In the genomic region with DNA sequence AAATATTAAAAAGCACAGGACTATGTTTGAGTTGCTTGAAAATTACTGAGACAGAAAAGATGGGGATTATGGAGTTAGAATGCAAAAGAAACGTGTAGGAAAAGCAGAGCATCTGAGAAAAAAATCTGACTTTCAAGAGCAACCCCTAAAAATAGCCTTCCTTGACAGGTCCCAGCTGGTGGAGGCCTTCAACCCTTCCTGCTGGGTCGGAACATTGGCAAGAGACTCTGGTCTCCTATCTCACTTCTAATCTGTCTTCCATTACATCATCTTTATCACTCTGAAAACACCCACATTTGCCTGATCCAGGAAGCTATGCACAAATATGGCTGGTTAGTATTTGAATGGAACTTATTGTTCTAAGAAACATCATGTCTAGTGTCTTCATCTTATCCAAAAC, we compare ENCODE assay signal across 12 mouse cellular contexts.
DNase-seq lines count a peak whose midpoint lies in the region; ATAC-seq and TF ChIP-seq lines count a peak whose summit lies in the region.
"Had no signal": no experiment of that assay in that cellular context is flagged by ENCODE, and none has a peak within 500 bp of the region (broad histone marks: within the 10 kb centered on the region; RNA-seq: fewer than 3 reads in every experiment).

No protein-coding gene starts in this region.

- 0 out of 2 replicates have a peak, but pooled peaks have one; percentile 43 for ATAC-seq in stomach, embryonic 15.5 days (ENCODE audit: insufficient read depth, low FRiP score, low read depth)
- ATAC-seq in stomach, postnatal 0 days (ENCODE audit: low FRiP score, low TSS enrichment), result no peak
- 0 out of 2 replicates have a peak, but pooled peaks have one; percentile 40 for ATAC-seq in stomach, embryonic 16.5 days (ENCODE audit: insufficient read depth, low FRiP score)
- no peak for ATAC-seq in megakaryocyte progenitor cell, adult 5-6 weeks (replicated peaks; ENCODE audit: poor library complexity)
- ATAC-seq: CD4-positive, CD25-positive, alpha-beta regulatory T cell, adult 4 months; Patski had no signal

- no peak overlapping the region for H3K27ac ChIP-seq in stomach, embryonic 15.5 days
- no peak overlapping the region for H3K27ac ChIP-seq in stomach, postnatal 0 days (replicated peaks)
- H3K27ac ChIP-seq in stomach, embryonic 16.5 days (ENCODE audit: low read length), result no peak overlapping the region
- H3K27ac ChIP-seq: lung, embryonic 15.5 days had no signal

- H3K4me1 ChIP-seq in stomach, embryonic 15.5 days, result no peaks in the 10 kb centered on the region
- no peaks in the 10 kb centered on the region for H3K4me1 ChIP-seq in stomach, postnatal 0 days (replicated peaks; ENCODE audit: control insufficient read depth, insufficient read depth)
- H3K4me1 ChIP-seq in stomach, embryonic 16.5 days (ENCODE audit: control insufficient read depth, insufficient read depth, low read length), result no peaks in the 10 kb centered on the region
- H3K4me1 ChIP-seq: lung, embryonic 15.5 days had no signal

- no peak overlapping the region for H3K4me3 ChIP-seq in stomach, embryonic 15.5 days (replicated peaks)
- H3K4me3 ChIP-seq in stomach, postnatal 0 days (ENCODE audit: low read depth, low read length), result no peak overlapping the region
- H3K4me3 ChIP-seq in stomach, embryonic 16.5 days (replicated peaks; ENCODE audit: low read length), result no peak overlapping the region
- H3K4me3 ChIP-seq: lung, embryonic 15.5 days had no signal

- peak; percentile 13 to 44 for DNase-seq in cerebellum, postnatal 25 days
- DNase-seq in cerebellum, adult 11 months, result no peak
- no peak for DNase-seq in stomach, postnatal 0 days (ENCODE audit: low spot score)
- DNase-seq in kidney, postnatal 10 days, result peak; percentile 73
- DNase-seq in Muller cell, postnatal 12 days (ENCODE audit: inconsistent ontology term), result no peak
- DNase-seq: left cerebral cortex, postnatal 4 days had no signal

- 19% methylated on average over 2 of the region's 2 CpGs for WGBS in stomach, embryonic 15.5 days
- WGBS in stomach, postnatal 0 days, result 18% methylated on average over 2 of the region's 2 CpGs
- WGBS in stomach, embryonic 16.5 days, result 29% methylated on average over 2 of the region's 2 CpGs

- TF ChIP-seq EP300 in stomach, postnatal 0 days (optimal IDR thresholded peaks at IDR 0.05), result no peak

- H3K36me3 ChIP-seq in stomach, embryonic 15.5 days, result no peaks in the 10 kb centered on the region
- H3K36me3 ChIP-seq in stomach, postnatal 0 days (ENCODE audit: control insufficient read depth, insufficient read depth, low read length), result no peaks in the 10 kb centered on the region
- no peaks in the 10 kb centered on the region for H3K36me3 ChIP-seq in stomach, embryonic 16.5 days (ENCODE audit: control insufficient read depth, insufficient read depth, low read length)
- H3K36me3 ChIP-seq: lung, embryonic 15.5 days had no signal

- TF ChIP-seq CTCF in stomach, postnatal 0 days (IDR thresholded peaks at IDR 0.05; ENCODE audit: low read depth), result no peak

- H3K9ac ChIP-seq in stomach, embryonic 15.5 days, result no peak overlapping the region
- no peak overlapping the region for H3K9ac ChIP-seq in stomach, postnatal 0 days (ENCODE audit: low read length)
- no peak overlapping the region for H3K9ac ChIP-seq in stomach, embryonic 16.5 days (ENCODE audit: low read length)
- H3K9ac ChIP-seq: lung, embryonic 15.5 days had no signal

- H3K4me2 ChIP-seq in stomach, embryonic 15.5 days, result no peak overlapping the region
- no peak overlapping the region for H3K4me2 ChIP-seq in stomach, postnatal 0 days (replicated peaks; ENCODE audit: low read depth)
- no peak overlapping the region for H3K4me2 ChIP-seq in stomach, embryonic 16.5 days (ENCODE audit: low read depth, low read length)
- H3K4me2 ChIP-seq: lung, embryonic 15.5 days had no signal

- no peaks in the 10 kb centered on the region for H3K9me3 ChIP-seq in stomach, embryonic 15.5 days
- H3K9me3 ChIP-seq in stomach, postnatal 0 days (ENCODE audit: control insufficient read depth, low read length), result no peaks in the 10 kb centered on the region
- no peaks in the 10 kb centered on the region for H3K9me3 ChIP-seq in stomach, embryonic 16.5 days (replicated peaks; ENCODE audit: control insufficient read depth, low read length)
- H3K9me3 ChIP-seq: lung, embryonic 15.5 days had no signal

- H3K27me3 ChIP-seq in stomach, embryonic 15.5 days (replicated peaks), result no peaks in the 10 kb centered on the region
- H3K27me3 ChIP-seq in stomach, postnatal 0 days (ENCODE audit: control insufficient read depth, insufficient read depth, low read length), result no peaks in the 10 kb centered on the region
- H3K27me3 ChIP-seq in stomach, embryonic 16.5 days (ENCODE audit: control insufficient read depth, insufficient read depth, low read length), result no peaks in the 10 kb centered on the region
- H3K27me3 ChIP-seq: lung, embryonic 15.5 days had no signal

Comparison
In these comparisons a context has a peak if more than half of its experiments do, and no peak if none do; other contexts are left out.
1. DNase-seq: peak in cerebellum, postnatal 25 days (2 of 2) and kidney, postnatal 10 days (single experiment); none in cerebellum, adult 11 months (single experiment), stomach, postnatal 0 days (single experiment) and Muller cell, postnatal 12 days (single experiment).
2. ATAC-seq: peak in stomach, embryonic 15.5 days (single experiment) and stomach, embryonic 16.5 days (single experiment); none in stomach, postnatal 0 days (single experiment) and megakaryocyte progenitor cell, adult 5-6 weeks (single experiment).